Mouse (Mus musculus) left cerebral cortex, postnatal 4 days (tissue): Measurements from ENCODE around the gene Rcor3. TPM values are rescaled to one million over a fixed set of nuclear protein-coding genes. Genes with fewer than 3 reads are reported as not detected.

Experiments
- DNase-seq: peaks from one replicate; pipeline ENCODE4 v3.0.0-alpha.2; 2022
- intact Hi-C: fragments of 180-260 bp; cut with DNase I; formaldehyde crosslinking; loops from one replicate; pipeline ENCODE4 v1.15.1; 2025
- total RNA-seq, 2 experiments: library from RNA; stranded (reverse); gene quantifications; 2 replicates each; pipeline ENCODE4 v1.2.3; 2021

Gene Rcor3
- total RNA-seq, 2 experiments from 2014 or later, result 58.1 to 69.2 TPM

DNA sequence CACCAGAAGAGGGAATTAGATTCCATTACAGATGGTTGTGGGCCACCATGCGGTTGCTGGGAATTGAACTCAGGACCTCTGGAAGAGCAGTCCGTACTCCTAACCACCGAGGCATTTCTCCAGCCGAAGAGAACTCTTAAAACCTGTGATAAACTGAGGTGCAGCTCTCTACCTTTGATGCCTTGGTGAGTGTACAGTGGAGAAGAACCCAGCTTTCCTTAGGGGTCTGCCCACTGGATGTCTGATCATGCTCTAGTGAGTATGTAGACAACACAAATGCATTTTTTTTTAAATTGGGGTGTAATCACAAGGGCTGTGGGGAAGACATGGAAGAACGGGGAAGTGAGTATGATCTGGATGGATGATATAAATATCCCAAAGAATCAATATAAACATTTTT lies 42.2 kb downstream of the Rcor3 start:
- DNase-seq, result no peak
- intact Hi-C loops, result no loop called here

DNA sequence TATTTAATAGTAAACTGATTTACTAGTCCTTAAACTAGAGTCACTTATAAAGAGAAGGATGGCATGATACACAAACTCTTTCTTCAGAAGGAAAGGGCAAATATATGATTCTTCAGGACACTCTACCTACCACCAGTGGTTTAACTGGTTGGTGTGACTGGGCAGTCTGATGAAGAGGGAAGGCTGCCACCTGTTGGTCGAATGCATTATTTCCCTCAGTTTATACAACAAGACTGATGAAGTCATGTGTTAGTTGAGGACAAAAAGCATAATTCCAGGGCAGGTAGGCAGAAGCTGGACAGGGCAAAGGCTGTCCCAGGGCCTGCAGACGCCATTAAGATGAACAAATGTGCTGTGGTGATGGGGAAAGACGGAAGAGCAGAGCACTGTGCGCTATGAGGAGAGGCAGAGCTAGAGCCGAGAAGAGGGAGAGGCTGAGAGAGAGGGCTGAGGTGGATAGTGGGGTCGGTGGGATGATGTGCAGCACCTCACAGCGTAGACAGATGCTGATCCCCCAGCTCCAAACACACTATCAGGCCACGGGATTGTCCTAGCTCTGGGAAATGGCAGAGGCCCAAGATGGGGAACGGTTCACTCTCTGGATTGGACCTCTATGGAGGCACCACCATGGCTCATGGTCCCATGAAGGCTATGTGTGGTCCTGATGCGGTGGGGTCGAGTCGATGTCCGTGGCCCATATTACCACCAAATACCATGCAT lies 43.3 kb downstream of the Rcor3 start:
- DNase-seq, result peak; percentile 61
- intact Hi-C loops, result no loop called here

DNA sequence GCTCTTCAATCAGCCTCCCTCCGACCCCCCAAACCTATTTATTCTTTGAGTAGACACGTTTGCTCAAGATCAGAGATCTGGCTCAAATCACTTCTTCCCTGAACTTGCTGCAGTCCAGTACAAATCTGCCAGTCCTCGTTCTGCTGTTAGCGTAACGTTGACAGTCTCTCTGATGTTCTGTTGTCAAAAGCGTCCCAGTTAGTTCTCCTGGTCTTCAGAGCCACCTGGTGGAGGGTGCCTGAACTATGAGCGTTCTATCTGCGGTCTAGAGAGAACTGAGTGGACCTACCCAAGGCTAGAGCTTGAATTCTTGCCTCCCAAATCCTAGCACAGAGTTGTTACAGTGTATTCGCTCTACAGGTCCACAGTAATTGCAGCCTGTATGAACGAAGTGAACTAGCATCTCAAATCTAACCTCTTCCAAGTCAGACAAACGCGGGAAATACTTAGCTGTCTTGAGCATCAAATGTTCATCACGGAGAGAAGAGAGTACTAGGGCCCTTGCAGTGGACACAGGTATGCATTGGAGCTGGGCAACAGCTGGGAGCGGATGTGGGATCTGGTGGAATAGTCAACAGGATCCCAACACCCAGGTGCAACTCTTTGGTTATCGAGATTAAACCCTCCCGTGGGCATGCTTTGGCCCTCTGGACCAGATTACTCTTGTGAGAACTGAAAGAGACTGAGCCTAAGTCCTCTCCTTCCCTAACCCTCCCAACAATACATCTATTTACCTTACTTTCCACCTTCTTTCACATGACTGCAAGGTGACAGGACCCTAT lies 44.8 kb downstream of the Rcor3 start:
- peak; percentile 87 for DNase-seq
- intact Hi-C loops, result loop anchor here (2.0 kb wide), 2 partner anchors 128 to 258 kb away; no protein-coding TSS in a partner anchor

DNA sequence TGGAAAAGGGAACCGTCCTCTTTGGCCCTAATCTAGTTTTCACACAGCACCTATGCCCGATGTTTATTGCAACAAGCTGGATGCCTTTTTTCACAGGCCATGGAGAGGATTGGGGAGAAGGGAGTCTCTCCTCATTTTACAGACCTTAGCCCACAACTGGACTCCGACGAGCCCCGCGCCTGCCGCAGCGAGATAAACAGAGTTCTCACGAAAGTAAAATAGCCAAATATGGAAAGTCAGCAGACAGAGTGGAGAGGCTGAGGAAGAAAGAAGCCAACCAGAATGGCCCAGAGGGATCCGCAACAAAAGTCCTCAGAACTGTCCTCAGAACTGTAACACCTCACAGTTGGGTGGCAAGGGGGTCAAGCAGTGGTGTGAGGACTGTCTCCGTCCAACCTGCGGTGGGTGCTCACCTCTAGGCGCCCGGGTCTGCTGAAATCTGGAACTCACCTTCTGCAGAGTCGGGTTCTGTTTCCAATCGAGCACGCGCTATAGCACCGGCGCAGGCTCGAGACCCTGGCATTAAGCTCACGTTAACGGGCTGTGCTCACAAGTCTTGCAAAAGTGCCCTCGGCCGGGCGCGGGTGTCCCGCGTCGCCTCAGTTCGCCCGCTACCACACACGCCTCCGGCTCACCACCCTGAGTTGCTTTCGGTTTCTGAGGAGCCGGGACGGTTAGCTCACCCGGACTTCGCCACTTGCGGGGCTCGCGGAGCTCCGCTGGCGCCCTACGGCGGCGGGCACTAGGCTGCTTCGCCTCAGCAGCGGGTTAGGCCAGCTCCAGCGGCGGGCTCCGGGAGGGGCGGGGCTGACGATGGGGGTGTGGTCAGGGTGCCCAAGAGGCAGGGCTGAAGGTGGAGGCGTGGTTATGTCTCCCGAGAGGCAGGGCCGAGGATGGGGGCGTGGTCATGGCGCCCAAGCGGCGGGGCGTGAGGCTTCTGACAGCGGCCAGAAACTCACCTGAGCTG lies 45.8 kb downstream of the Rcor3 start, which contains the start of gene Traf5:
Gene Traf5, minus strand, starts transcription at position 754 of the 967 bp plus-strand sequence.
- intact Hi-C loops, result loop anchor here (2.0 kb wide), 2 partner anchors 127 to 257 kb away; no protein-coding TSS in a partner anchor
- DNase-seq, result peak; percentile 94

DNA sequence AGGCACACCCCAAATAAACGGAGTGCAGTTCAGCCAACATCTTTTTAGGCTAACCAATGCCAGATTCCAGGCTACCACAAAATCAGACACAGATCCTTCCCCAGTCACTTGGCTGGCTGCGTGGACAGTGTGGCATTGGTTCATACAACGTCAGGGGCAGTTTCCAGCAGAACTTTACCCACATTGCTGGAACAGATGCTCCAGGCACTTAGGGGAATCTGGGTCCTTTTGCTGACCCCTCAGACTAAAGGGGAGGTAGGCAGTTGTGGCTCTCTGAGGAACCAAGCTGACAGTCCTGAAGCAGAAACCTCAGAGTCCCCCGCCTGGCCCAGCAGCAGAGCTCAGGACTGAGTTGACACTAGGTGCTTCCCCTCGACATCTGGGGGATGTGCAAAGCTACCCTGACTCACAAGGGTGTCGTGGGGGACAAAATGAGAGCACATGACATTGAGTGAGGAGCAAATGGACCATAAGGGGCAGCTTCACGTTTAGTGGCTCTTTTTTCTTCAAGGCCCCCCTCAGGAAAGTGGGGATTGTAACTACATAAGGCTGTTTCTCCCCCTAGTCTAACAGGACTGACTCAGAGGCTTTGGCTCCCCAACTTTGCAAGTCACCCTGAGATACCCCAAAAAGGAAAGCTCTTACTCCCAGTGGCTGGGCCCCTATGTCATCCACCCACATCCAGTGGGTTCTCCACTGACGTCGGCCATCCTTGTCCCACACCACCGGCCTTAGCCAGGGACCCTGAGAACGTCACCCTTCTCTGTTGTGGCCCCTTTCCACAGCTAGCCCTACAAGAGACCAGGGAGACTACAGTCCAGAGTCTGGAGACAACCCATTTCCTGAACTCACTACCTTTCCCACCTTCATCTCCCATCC lies 46.9 kb downstream of the Rcor3 start:
- intact Hi-C loops, result no loop called here
- no peak for DNase-seq

DNA sequence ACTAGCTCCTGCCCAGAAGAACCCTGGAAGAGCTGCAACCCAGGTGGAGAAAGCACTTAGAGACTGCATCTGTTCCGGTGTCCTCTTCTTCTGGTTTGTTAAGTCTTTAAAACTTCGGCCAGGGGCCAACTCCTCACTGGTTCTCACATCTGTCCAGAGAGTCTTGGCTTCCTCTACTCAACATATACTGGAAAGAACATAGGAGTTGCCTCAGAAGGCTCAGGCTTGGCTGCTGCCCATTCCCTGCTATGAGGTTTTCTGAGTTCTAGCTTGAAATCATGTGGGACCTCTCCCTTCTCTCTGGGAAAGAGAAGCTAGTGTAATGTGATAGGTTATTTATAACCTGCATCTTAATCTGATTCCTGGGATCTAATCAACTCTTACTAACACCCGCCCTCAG lies 47.6 kb downstream of the Rcor3 start:
- DNase-seq, result no peak
- intact Hi-C loops, result no loop called here

DNA sequence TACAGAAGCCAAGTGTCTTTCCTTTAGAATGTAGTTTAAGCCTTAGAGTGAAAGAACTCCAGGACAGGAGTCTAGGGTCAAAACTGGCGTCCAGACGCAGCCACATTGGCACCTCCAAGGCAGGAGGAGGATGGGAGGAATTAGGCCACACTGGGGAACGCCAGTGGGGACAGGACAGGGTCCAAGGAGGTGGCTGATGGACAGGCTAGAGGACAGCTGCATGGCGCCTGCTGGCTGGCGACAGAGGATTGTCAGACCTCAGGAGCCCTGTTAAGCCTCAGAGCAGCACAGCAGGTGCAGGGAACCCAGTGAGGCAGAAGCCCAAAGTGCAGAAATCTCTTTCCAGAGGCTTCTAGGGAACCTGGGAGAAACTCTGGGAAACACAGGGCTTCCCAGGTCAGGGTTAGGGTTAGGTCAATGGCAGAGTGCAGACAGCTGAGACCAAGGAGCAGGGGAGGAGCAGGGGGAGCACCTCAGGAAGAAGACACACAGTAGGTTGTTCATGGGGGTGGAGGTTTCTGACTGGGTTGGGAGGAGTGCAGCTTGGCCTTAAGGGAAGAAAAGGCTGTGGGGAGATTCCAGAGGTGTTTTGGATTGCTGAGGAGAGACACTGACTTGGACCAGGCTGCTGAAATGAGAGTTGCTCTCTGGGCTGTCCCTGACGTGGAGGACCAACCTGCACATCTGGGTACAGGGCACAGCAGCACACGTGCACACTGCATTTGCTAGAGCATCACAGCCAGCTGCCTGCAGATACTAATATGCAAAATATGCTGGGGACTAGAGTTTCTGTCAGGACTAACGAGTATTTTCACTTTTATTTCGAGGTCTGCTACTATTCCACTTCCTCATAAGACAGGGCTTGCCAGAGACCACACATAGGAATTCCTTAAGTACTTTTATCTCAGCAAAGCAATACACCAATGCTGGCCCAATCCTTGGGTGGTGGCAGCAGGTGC lies 48.4 kb downstream of the Rcor3 start:
- no peak for DNase-seq
- intact Hi-C loops, result no loop called here

DNA sequence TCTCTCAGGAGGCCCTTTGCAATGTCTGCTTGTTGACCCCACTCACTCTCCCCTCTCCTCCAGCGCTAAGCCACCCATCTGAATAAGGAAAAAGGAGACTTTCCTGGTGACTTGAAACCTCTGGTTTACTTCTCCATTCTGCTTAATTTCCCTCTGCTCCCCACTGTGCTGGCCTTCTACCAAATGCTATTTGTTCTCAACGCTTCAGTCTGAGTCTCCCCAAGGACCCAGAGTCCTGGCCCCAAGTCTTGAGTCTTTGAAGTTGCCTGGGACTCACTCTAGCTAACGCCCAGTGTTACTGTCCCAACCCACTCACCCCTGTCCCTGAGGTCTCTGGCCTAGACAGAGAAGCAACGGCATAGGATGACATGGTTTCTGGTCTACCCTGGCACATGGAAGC lies 49.9 kb downstream of the Rcor3 start:
- intact Hi-C loops, result no loop called here
- no peak for DNase-seq

DNA sequence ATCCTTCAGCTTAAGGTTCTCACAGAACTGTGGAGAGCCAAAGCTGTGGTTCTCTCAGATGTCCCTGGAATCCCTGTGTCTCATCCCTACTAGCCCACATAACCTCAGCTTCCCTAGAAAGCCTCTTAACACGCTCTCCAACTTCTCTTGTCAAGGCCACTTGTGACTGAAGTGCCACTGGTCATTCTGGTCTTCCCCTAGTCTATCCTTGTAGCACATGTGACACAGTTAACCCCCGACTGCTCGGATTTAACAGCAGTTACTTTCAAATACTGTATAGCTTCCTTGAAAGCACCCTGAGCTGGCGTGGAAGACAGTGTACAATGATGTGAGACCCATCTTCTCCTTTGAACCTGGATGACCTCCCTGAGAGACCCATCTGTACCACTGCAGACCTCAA lies 50.8 kb downstream of the Rcor3 start:
- intact Hi-C loops, result no loop called here
- DNase-seq, result no peak

DNA sequence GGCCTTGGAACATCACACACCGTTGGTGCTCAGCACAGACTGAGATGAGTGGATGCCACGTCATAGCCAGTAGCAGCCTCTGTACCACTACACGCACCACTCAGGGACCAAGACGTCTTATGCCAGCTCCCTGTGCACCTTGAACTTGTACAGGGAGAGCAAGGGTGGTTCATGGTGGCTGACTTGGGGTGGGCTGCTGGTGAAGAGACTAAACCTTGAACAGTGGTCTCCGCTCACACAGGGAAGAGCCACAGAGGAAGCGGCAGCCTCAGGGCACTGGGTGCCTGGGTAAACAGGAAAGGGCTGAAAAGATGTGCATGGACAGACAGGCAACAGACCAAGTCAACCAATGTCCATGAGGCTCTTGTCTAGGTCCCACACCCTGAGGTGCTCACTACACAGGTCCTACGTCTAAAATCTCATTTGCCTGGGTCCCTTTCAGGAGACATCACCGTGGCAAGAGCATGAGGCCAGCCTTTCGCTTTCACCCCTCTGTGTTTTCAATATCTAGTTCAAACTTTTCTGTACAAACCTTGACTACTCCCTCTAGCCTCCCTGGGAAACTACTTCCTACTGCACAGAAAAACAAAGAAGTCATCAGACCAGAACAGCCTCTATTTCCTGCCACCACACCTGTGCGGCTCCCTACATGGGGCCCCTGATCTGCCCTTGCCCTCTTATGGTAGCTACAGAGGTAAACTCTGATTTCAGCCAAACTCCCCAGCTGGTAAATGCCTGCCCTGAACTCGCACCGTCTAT lies 51.4 kb downstream of the Rcor3 start:
- DNase-seq, result no peak
- intact Hi-C loops, result no loop called here

DNA sequence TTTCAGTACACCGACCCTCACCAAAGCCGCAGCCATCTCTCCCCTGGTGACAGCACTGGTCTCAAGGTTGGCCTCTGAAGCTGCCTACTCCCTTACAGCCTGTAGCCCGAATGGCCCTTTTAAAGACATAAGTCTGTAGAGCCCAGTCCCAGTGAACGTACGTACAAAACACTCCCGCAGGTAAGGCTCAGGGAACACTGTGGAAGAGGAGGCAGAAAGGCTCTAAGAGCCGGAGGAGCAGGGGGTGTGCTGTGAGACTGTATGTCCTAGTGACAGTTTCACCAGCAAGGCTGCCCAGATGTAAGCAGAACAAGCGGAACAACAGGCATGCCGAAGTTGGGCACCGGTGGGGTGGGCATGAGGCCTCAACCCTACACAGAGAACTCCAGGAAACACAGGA lies 52.6 kb downstream of the Rcor3 start:
- intact Hi-C loops, result no loop called here
- no peak for DNase-seq

DNA sequence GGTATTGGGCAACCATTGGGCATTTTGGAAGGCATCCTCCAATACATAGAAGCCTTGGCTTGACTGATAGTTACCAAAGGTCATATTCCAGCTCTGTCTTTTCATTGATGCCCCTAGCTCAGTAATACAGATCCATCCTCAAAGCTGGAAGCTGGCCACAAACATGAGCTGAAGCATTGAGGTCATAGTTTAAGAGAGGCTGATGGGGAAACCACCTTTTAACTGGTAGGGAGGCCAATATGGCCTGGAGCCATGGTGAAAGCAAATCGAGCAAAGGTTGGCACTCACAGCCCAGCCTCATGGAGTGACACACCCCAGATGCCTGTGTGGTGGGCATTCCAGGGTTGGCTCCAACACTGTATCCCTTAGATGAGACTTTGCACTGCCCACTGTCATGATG lies 55.2 kb downstream of the Rcor3 start:
- DNase-seq, result no peak
- intact Hi-C loops, result no loop called here

DNA sequence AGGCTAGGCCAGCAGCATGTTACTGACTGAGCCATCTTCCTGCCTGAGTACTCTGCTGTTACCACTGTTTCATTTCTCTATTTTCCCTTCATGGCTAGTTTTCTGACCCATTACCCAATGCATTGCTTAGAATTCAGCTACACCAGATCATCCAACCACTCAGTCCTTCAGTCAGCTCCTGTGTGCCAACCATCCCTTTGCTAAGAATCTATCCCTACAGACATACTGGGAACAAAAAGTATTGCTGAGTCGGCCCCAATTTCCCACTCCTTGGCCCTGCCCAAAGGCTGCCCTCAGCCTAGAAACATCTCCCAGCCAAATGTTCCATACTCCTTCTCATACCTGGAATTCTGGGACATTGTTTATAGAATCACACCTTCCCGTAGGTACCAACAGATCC lies 56.7 kb downstream of the Rcor3 start:
- intact Hi-C loops, result no loop called here
- DNase-seq, result no peak

DNA sequence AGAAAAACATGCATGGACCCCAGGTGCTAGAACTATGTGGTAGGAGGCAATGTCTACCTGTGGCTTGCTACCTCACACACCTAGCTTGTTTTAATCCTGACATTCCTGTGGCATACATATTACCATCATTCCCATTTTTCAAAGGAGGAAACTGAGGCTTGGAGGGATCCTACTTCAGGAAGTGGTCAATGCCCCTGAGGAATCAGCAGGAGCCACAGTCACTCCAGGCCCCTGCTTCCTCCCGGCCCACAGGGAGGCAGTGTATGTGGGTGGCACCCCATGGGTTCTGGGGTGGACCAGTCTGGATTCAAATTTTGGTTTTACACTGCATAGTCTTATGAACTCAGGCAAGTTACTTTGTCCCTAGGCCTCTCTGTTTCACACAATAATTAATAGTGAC lies 58.7 kb downstream of the Rcor3 start:
- intact Hi-C loops, result loop anchor here (5.0 kb wide), 1 partner anchor 102 kb away; the partner anchor contains the start of gene Rd3
- no peak for DNase-seq

DNA sequence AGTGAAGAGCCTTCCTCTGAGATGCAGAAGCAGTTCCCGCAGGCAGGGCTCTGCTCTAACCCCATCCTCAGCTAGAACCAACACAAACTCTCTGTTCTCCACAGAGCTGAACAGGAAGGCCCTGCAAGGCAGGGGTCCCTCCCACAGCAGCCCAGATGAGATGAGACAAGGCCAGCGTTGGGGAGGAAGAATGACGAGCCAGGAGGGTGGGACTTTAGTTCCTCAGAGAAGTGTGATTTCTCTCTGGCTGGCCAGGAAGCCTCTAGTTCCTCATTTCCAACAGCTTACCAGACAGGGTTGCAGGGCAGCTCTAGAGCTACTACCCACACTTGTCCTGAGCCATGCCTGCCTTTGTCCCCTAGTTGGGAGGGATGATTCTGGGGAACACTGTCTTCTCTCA lies 59.5 kb downstream of the Rcor3 start:
- DNase-seq, result no peak
- intact Hi-C loops, result loop anchor here (5.0 kb wide), 1 partner anchor 101 kb away; the partner anchor contains the start of gene Rd3

DNA sequence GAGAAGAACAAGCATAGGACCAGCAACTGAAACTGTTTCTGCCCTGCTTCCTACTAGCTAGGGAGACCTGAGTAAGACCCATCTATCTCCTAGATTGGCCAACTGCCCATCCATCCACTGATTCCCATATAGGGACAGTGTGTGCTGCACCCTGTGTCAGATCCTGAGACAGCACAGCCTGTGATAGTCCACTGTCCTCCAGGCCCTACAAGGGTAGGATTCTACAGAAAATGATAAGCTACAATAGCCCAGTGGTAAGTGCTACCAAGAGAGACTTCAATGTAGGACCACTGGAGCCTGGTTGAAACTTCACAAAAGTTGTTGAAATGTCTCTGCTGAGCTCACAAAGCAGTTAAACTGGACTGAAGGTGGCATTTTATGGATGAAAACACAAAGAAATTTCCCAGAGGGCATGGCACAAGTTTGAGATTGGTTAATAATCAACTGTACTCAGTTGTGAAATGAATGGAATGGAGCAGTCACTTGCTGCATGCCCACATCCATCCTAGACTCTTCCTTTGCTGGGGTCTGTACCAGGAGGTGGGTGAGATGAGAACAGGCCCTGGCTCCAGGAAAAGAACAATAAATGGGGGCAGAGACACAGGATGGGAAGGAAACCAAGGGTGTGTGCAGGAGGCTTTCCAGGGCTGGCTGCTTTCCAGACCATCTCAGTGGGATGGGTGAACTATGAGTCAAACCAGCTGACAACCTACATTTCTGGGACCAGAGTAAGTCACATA lies 60.9 kb downstream of the Rcor3 start:
- intact Hi-C loops, result loop anchor here (5.0 kb wide), 1 partner anchor 100 kb away; the partner anchor contains the start of gene Rd3
- no peak for DNase-seq

DNA sequence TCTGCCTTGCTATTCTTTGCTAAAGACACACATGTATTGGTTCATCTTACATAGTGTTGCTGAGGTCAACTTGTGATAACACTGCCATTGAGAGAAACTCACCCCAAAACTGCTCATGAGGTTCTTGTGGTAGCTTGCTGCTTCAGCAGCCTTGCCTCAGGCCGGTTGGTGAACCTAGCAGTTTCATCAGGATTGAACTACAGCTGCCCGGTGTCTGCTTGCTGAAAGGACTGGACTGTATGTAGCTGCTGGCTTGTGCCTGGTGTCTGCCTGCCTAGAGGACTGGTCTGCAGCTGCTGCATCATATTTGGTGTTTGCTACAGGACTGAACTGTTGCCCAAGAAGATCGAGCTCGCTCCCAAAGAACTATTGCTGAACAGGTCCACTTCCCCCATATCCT lies 61.8 kb downstream of the Rcor3 start:
- intact Hi-C loops, result loop anchor here (5.0 kb wide), 1 partner anchor 99 kb away; the partner anchor contains the start of gene Rd3
- no peak for DNase-seq
